Mouse (Mus musculus) central nervous system, embryonic 14 days (tissue): ENCODE measurements around the gene Agap1. TPM values are rescaled to one million over a fixed set of nuclear protein-coding genes. Genes with fewer than 3 reads are reported as not detected.

Experiments
- polyA plus RNA-seq: library from polyadenylated mRNA; depleted of rRNA; stranded (reverse); fragments of >200 nt; gene quantifications from 2 replicates; pipeline ENCODE4 v1.2.3, GENCODE M21; 2012; rRNA removed

The Agap1 gene
- polyA plus RNA-seq, result 71.3 and 118 TPM in 2 replicates

GRCm38 (mm10) chr1:89454196-89455123 lies at the start of gene Agap1:
Gene Agap1 (plus strand): TSS chr1:89454806.

DNA sequence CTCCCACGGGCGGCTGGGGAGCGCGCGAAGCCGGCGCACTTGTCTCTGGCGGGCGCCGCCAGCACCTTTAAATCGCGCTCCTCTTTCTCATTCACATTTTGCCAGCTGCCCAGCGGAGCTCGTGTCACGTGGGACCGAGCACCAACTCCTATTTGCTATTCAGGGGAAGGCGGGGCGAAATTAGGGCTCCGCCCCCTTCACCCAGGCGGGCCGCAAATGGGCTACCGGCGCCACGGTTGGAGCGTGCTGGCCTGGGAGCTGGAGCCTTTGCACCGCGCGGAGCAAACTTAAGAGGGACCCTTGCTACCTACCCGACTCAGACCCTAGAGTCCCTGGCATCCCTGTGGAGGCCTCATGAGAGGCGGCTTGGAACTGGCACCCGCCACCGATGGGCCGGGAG lies 476.5 kb downstream of the Agap1 start, which contains the start of gene Gbx2:
Gene Gbx2, minus strand, starts transcription at position 60 of the 400 bp plus-strand sequence.

